Mouse (Mus musculus): ENCODE measurements around the gene Padi1. TPM values are rescaled to one million over a fixed set of nuclear protein-coding genes. Genes with fewer than 3 reads are reported as not detected.

Padi1 gene
- polyA plus RNA-seq, 2 experiments from 2014 or later = 0.20 to 0.29 TPM

GRCm38 (mm10) chr4:140779803-140780397, 65.7 kb downstream of the Padi1 start:
- no peak for ATAC-seq

- ATAC-seq = no peak
Measured at GRCm38 (mm10) chr4:140776623-140777022, 69.0 kb downstream of the Padi1 start.

GRCm38 (mm10) chr4:140775876-140776275, 69.7 kb downstream of the Padi1 start:
- no peak for ATAC-seq

GRCm38 (mm10) chr4:140774893-140775292, 70.7 kb downstream of the Padi1 start:
- no peak for ATAC-seq

GRCm38 (mm10) chr4:140774025-140774800, 71.4 kb downstream of the Padi1 start, which contains the start of gene Padi4:
TSS of gene Padi4 (minus strand) at chr4:140774236.
- ATAC-seq = no peak

GRCm38 (mm10) chr4:140771091-140771490, 74.5 kb downstream of the Padi1 start:
- no peak for ATAC-seq

- ATAC-seq = no peak
Measured at GRCm38 (mm10) chr4:140770433-140770832, 75.1 kb downstream of the Padi1 start.

- ATAC-seq = no peak
Measured at GRCm38 (mm10) chr4:140768973-140769372, 76.6 kb downstream of the Padi1 start.

GRCm38 (mm10) chr4:140765936-140766335, 79.6 kb downstream of the Padi1 start:
- ATAC-seq = no peak

- no peak for ATAC-seq
Measured at GRCm38 (mm10) chr4:140763158-140763557, 82.4 kb downstream of the Padi1 start.

Other genes starting within 250 kb of the Padi1 start
- gene Arhgef10l, start 179.8 kb downstream of the Padi1 start, polyA plus RNA-seq (2017; shearing (Covaris generic)) = not detected
- gene Rcc2, start 145.2 kb downstream of the Padi1 start, polyA plus RNA-seq (2017; shearing (Covaris generic)) = 10 to 100 TPM; 17.6 to 22.8 TPM
- gene Padi6, start 103.1 kb downstream of the Padi1 start, polyA plus RNA-seq (2017; shearing (Covaris generic)) = not detected
- gene Padi4, start 71.5 kb downstream of the Padi1 start, polyA plus RNA-seq (2017; shearing (Covaris generic)) = under 1 TPM in 1 of 2 experiments, not detected in 1; 0.56 TPM
- gene Padi3, start 35.1 kb downstream of the Padi1 start, polyA plus RNA-seq (2017; shearing (Covaris generic)) = under 1 TPM in 1 of 2 experiments, not detected in 1; 0.15 TPM
- 1 to 10 TPM; 9.5 to 9.7 TPM for gene Padi2, start 60.6 kb upstream of the Padi1 start, polyA plus RNA-seq (2017; shearing (Covaris generic))
- 100 to 1,000 TPM; 318 to 321 TPM for gene Sdhb, start 115.4 kb upstream of the Padi1 start, polyA plus RNA-seq (2017; shearing (Covaris generic))
- 1 to 10 TPM; 5.6 to 7.5 TPM for gene Atp13a2, start 141.1 kb upstream of the Padi1 start, polyA plus RNA-seq (2017; shearing (Covaris generic))
- not detected for gene Mfap2, start 164.6 kb upstream of the Padi1 start, polyA plus RNA-seq (2017; shearing (Covaris generic))
- gene Crocc, start 214.8 kb upstream of the Padi1 start, polyA plus RNA-seq (2017; shearing (Covaris generic)) = 1 to 10 TPM in 1 of 2 experiments, under 1 TPM in 1; 0.98 to 1.4 TPM
- 100 to 1,000 TPM in 1 of 2 experiments, 10 to 100 TPM in 1; 85.5 to 101 TPM for gene Necap2, start 232.6 kb upstream of the Padi1 start, polyA plus RNA-seq (2017; shearing (Covaris generic))
- gene Spata21, start 242.6 kb upstream of the Padi1 start, polyA plus RNA-seq (2017; shearing (Covaris generic)) = under 1 TPM; 0.29 to 0.88 TPM

Measured in activated CD4-positive, CD25-positive, alpha-beta regulatory T cell, adult 4 months (primary cell).